Mouse (Mus musculus) mammary gland, adult 2 months (tissue): ENCODE data around the gene Clcn2. TPM values are rescaled to one million over a fixed set of nuclear protein-coding genes. Genes with fewer than 3 reads are reported as not detected.

Source experiments
- polyA plus RNA-seq: library from polyadenylated mRNA; depleted of rRNA; stranded (reverse); fragments of >200 nt; gene quantifications from 2 replicates; pipeline ENCODE4 v1.2.3, GENCODE M21; 2012; ENCODE audit warnings: low replicate concordance; rRNA removed

Clcn2 gene
- polyA plus RNA-seq: 19.8 and 20.9 TPM in 2 replicates

DNA sequence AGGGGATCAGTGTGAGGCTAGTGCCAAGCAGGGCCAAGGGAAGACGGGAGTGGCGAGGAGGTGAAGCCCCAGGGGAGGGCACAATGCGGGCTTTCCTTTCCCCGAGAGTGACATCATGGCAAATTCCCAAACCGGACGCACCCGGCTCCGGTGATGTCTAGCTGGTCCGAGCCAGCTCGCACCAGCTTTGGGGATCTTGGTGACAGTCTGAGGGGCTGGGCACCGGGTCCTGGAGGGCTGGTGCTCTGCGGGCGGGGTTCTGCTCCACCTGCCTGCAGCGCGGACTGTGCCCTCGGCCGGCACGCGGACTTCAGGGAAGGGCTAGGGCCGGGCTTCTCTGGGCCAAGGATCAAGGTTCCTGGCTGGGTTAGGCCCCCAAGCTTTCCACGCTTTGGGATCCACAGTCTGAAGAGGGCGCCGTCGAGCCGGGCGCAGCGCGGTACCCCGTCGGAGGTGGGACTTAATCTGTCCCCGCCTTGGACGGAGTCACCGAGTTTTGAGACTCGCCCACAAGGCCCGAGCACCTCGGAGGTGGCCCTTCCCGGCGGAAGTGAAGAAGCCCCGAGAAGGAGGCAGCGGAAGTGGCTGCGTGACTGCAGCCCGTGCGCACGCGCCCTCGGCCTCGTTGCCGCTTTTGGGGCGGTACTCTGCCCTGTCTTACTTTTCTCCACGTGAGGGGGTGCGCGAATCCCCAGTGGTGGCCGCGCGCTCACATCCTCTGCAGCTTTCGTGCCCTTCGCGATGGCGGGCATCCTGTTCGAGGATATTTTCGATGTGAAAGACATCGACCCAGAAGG lies at the start of gene Clcn2, which contains the start of gene Polr2h:
TSS of gene Clcn2 (minus strand) at position 566 of the 797 bp plus-strand sequence.
TSS of gene Polr2h (plus strand) at position 485 of the 797 bp plus-strand sequence.

DNA sequence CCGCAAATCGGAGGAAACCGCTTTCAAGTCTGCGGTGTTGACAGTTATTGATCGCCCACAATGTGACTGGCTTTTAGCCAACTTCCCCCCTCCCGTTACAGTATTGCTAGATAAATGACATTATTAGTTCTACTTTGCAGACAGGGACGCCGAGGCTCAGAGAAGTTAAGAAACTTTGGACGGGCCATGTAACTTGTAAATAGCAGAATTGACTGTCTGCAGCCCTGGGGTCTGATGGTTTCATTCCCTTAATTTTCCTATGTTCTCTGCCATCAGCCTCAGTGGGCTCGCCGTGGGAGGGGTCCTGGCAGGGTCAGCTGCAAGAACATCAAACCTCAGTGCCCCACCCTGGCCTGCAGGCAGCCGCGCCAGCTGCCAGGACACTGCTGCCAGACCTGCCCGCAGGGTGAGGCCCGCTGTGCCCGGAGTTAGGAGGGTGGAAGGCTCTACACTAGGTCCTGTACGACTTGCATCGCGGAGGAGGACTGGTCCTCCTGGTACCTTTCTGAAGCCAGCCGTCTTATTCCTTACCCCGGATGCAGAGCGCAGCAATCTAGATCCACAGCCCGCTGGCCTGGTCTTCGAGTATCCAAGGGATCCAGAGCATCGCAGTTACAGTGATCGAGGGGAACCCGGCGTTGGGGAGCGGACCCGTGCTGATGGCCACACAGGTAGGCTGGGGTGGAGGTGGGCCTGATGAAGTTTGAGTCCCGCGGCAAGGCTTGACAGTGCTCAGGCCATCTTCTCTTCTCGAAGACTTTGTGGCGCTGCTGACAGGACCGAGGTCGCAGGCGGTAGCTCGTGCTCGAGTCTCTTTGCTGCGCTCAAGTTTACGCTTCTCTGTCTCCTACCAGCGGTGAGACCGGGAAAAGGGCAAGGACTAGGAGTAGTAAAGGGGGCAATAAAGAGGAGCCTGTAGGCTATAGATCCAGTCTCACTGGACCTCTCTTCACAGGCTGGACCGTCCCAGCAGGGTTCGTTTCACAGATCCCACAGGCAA lies 16.5 kb upstream of the Clcn2 start, which contains the start of gene Thpo:
TSS of gene Thpo (minus strand) at position 781 of the 1,000 bp plus-strand sequence.

GRCm38 (mm10) chr16:20732925-20733730 lies 15.6 kb upstream of the Clcn2 start, which contains the start of gene Chrd:
Gene Chrd (plus strand): TSS chr16:20733127.

DNA sequence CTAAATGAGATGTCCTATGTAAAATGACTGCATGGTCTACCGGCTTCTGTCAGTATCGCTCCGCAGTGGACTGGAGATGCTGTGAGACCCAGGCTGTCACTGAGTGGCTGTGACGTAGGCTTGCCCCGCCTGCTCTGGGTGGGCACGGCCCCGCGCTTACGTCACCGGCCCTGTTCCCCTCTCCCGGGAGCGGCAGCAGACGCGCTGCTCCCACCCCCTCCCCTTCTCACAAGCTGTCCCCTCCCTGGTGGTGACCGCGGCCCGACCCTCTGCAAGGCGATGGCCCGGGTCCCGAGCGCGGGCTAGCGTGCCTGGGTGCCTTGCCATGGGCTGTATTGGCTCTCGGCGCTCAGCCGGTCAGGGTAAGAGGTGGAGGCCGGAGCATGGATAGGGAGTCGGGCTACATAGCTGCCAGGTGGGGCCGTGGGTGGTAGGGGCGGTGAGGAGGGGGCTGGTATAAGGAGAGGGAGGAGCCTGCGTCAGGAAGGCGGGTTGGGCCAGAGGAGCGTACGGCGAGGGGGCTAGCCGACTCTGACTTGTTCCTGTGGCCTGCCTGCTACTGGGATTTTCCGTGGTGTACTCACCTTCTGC lies 24.3 kb downstream of the Clcn2 start, which contains the start of gene Fam131a:
TSS of gene Fam131a (plus strand) at position 131 of the 591 bp plus-strand sequence.

GRCm38 (mm10) chr16:20668013-20668412 lies 49.5 kb downstream of the Clcn2 start, which contains the start of gene Eif4g1:
Gene Eif4g1 (plus strand): TSS chr16:20668313.

Other genes with a start within 250 kb of the Clcn2 start
- 21.0 and 31.7 TPM in 2 replicates for gene Eif2b5, start 218.9 kb downstream of the Clcn2 start, polyA plus RNA-seq
- 28.1 and 40.9 TPM in 2 replicates for gene Dvl3, start 200.8 kb downstream of the Clcn2 start, polyA plus RNA-seq
- 358 and 433 TPM in 2 replicates for gene Ap2m1, start 182.3 kb downstream of the Clcn2 start, polyA plus RNA-seq
- 36.3 and 59.9 TPM in 2 replicates for gene Abcf3, start 169.2 kb downstream of the Clcn2 start, polyA plus RNA-seq
- gene Vwa5b2, start 128.3 kb downstream of the Clcn2 start, polyA plus RNA-seq: 0.07 and 0.08 TPM in 2 replicates
- gene Eef1akmt4, start 106.2 kb downstream of the Clcn2 start, polyA plus RNA-seq: 11.1 and 19.6 TPM in 2 replicates
- gene Gm49333, start 106.1 kb downstream of the Clcn2 start, polyA plus RNA-seq: 0.11 TPM in 1 of 2 replicates, not detected in the other
- gene Alg3, start 106.0 kb downstream of the Clcn2 start, polyA plus RNA-seq: 21.7 and 34.6 TPM in 2 replicates
- 3.1 and 3.8 TPM in 2 replicates for gene Camk2n2, start 96.5 kb downstream of the Clcn2 start, polyA plus RNA-seq
- 0.39 and 0.80 TPM in 2 replicates for gene Ece2, start 87.9 kb downstream of the Clcn2 start, polyA plus RNA-seq
- 56.1 and 124 TPM in 2 replicates for gene Psmd2, start 66.1 kb downstream of the Clcn2 start, polyA plus RNA-seq
- gene Eif4g1, start 49.4 kb downstream of the Clcn2 start, polyA plus RNA-seq: 561 and 704 TPM in 2 replicates
- gene Fam131a, start 24.5 kb downstream of the Clcn2 start, polyA plus RNA-seq: 12.4 and 13.4 TPM in 2 replicates
- gene Polr2h, start 81 bp downstream of the Clcn2 start, polyA plus RNA-seq: 8.1 and 18.2 TPM in 2 replicates
- gene Chrd, start 15.4 kb upstream of the Clcn2 start, polyA plus RNA-seq: 15.3 and 17.7 TPM in 2 replicates
- gene Thpo, start 16.8 kb upstream of the Clcn2 start, polyA plus RNA-seq: 3.8 and 7.6 TPM in 2 replicates